Mouse (Mus musculus) layer of hippocampus, postnatal 10 days (tissue): ENCODE measurements at regions not wholly inside any gene's neighbourhood (a gene's known extent, or its start where the extent isn't known, plus 50 kb on each side); places are given as distances from the start of the nearest gene placed in this dataset.
A peak's percentile ranks its signal among the peaks of the same experiment; 100 is the strongest.
"Not testable (repeated sequence)": the region's sequence is repeated elsewhere in the genome, so short reads cannot be mapped to it uniquely, and the experiment has no call there.

Experiments
- DNase-seq, 2 experiments: peaks; one replicate each; pipeline ENCODE4 v3.0.0; 2021; ENCODE audit warnings: low spot score in 2 of 2

GRCm38 (mm10) chr10:123800067-123800691 is 536.4 kb downstream of the Fam19a2 start:
- DNase-seq: no peak

DNA sequence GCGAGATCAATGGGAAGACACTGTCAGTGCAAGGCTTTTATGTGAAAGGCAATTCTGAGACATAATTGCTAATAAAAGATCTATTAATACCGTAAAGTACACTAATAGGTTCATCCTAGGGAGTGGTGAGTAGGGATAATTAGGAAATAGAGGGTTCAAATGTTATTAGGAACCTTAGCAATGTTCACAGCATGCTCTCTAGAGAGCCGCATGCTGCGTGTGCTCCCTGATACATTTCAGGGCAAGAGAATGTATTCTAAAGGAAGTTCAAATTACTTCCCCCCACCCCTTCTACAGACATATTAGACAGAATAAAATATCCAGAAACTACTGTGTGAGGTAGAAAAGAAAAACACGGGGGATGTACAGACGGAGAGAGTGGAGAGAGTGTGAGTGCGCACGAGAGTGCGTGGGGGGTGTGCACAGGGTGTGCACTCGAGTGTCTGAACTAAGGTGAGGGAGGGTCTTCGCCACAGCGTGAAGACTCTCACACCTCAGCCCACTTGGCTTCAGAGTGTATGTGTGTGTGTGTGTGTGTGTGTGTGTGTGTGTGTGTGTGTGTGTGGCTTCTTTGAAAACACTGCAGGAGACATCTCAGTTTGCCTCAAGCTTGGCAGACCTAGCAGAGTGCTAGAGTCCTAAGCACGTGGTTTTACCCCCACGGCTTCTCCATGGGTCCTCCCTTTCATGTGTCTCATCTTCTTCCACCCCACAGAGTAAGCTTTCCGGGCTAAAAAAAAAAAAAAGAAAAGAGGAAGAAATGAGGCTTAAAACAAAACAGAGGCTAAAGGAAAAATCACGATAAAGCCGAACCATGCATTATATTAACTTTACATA is 537.1 kb downstream of the Fam19a2 start:
- peak in 1 of 2 experiments; percentile 10 for DNase-seq

DNA sequence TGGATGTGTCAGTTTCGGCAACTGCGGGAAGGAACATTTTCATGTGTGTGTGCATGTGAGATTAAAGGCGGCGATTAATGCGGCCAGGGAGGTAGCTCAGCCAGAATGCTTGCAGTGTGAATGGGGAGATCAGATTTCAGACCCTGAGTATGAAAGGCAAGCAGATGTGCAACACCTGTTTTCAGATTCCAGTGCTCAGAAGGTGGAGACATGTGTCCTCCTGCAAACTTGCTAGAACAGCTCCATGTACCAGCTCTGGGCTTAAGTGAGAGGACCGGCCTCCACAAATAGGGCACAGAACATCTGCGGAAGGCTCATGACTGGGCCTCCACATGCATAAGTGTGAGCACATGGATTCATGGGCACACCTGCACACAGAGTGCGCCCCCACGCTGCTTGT is 547.1 kb downstream of the Fam19a2 start:
- no peak for DNase-seq

DNA sequence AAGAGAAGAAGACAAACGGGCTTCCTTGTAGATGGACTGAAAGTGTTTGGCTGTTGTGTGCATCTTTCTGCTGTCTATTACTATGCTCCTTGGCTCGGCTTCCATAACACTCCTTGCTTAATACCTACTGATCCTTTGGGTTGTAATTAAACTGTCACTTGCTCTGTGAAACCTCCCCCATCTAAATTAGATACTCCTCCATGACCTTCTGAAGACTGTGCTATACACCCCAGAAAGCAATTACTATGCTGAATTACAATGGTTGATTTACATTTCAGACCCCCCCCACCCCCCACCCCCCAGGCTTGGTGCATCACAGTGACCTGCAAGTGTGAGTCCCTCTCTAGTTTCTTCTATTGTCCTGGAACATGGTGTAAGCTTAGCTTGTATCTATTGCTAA is 549.3 kb downstream of the Fam19a2 start:
- DNase-seq: no peak

- DNase-seq: peak; percentile 25 to 51
Observed at GRCm38 (mm10) chr10:123840061-123840751, 576.4 kb downstream of the Fam19a2 start.

DNA sequence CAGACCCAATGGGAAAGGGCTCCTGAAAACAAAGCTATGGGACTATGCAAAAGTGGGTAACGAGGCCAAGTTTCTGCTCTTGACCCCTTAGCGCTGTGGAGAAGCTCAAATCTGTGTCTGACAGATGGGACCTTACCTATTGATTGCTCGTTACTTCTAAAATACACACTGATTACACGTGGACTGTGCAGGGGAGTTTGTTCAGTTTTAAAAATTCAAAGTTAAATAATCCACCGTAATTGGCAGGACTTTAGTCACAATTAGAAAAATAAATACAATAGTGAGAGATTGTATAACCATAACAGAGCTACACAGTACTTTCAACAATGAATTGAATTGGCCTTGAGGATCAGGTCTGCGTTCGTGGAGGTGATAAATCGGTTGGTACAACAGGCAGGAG is 578.3 kb downstream of the Fam19a2 start:
- no peak for DNase-seq

DNA sequence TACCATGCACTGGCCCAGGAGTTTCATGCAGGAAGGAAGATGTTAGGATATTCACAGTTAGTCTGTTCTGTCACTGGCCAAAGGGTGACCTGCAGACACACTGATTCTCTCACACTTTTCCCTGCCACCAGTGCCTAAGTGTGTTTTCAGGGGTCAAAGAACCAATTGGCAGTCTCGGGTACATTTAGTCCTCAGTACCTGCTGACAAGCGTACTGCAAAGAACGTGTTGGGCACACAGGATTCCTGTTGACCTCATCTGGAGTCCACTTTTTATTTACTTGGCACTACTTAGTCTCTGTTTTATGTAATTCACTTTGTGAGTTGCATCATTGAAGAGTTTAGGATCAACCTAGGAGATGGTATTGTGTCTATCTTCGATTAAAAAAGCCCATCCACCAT is 579.8 kb downstream of the Fam19a2 start:
- DNase-seq: no peak

DNA sequence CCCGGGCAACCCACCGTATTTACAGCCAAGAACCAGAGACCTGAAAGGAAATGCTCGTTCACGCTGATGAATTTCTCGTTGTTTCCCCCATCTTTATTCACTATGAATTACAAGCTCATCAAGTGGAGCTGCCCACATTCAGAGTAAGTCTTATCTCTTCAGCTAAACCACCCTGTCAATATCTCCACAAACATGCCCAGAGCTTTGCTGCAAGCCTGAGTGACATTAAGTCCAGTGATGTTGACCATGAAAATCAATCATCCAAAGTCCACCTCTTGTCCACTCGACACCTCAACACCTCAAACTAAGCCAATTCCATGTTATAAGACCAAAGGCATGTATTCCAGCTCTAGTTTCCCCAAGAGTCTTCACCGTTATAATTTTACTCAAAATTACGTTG is 582.8 kb downstream of the Fam19a2 start:
- no peak for DNase-seq

GRCm38 (mm10) chr10:123848564-123848963 is 584.8 kb downstream of the Fam19a2 start:
- DNase-seq: no peak

DNA sequence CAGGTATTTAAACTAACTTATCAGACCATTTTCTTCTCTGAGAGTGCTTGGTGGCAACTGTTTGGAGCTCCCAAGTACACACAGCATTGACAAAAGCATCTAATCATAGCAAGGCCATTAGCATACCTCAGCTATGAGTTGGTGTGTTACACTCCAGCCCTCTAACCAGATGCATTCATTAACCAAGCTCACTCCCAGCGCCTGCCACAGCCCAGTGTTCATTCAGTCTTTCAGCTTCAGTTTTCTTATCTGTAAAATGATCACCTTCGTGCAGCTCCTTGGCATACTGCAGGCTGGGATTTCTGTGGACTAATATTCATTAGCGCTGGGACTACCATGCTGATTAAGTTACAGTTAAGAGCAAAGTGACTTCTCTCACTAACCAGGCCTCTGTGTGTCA is 611.7 kb downstream of the Fam19a2 start:
- DNase-seq: no peak

DNA sequence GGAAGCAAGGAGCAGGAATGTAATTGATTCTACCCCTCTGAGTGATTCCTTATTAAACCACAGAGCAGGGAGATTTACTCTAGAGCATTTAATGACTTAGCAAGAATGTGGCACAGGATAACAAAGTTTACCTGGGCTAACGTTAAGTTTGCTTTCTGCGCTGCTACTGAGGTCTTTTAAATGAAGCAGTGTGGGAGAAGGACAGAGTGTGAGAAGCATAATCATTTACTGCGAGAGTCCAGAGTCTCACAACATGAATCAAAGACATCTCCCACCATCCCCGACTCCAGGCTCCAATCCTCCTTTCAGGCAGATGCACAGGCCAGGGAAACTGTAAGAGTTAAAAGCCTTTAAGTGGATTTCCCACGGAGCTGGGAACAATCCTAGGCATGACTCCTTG is 612.1 kb downstream of the Fam19a2 start:
- DNase-seq: no peak

- DNase-seq: no peak
Observed at GRCm38 (mm10) chr10:123888681-123889172, 624.9 kb downstream of the Fam19a2 start.

DNA sequence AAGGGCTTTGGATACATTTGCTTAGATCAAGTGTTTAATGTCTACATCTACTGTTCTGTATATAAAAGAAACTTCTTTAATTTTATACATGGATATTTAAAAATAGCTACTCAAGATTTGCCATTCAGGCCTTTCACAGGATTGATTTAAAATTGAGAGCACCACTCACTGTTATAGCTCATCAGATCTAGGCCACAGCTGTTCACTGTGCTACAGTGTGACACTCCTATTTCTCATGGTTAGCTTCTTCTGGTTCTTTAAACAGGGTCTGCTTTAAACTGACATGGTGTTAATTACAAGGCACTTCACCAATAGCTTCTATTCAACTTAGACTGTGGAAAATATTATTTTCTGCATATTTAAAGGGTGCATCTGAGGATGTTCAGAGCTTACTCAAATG is 655.3 kb downstream of the Fam19a2 start:
- no peak for DNase-seq

DNA sequence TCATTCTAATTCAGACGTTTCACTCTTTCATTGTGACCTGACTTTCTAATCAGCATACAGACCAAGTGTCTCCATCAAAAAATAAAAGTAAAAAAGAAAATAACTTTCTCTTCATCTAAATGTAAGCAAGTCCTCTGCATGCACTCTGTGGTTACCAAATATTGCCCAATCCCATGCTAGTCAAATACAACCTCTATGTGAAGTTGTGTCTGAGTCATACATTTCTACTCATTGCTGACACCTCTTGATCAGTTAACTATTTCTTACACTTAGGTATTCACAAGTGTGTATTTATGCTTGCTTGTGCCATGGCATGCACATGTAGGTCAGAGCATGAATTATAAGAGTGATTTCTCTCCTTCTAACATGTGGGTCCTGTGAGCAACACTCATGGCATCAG is 666.2 kb downstream of the Fam19a2 start:
- DNase-seq: no peak

DNA sequence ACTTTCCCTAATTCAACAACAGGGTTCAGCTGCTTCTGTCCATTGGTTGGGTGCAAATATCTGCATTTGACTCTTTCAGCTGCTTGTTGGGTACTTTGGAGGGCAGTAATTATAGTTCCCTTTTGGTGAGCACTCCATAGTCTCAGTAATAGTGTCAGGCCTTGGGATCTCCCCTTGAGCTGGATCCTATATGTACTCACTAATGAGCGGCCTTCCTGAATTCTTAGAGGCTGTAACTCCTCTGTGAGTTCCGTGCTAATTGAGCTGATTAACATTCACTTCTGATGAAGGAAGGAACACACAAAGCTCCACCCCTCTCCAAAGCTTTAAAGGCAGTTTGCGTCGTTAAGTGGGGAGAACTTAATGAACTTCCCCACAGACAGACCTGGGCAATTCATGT is 674.9 kb downstream of the Fam19a2 start:
- DNase-seq: not testable (repeated sequence)
